Mouse (Mus musculus): Measurements from ENCODE around the gene Tpra1. TPM values are rescaled to one million over a fixed set of nuclear protein-coding genes. Genes with fewer than 3 reads are reported as not detected.

Tpra1 gene
- polyA plus RNA-seq, 1 experiment from 2014 or later: 57.2 TPM

DNA sequence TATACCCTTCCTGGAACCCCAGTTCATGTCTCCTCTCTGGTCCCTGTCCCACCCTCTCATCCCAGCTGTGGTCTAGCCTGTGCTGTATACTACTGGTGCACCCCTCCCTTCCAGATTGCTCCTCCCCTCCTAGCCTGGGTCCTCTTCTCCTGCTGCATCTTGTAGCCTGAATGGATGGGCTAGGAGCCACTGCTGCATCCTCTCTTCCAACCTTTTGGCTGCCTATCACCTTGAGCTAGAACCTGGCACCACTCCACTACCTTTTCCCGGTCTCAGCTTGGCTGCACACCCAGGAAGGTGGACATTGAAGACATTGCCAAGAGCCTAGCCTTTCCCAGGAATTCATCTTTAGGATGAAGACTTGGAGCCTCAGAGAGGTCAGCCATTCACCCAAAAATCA is 26.0 kb downstream of the Tpra1 start:
- Histone ChIP-seq H3K27ac (ENCODE audit: low read depth, low read length) (no peak overlapping the region), H3K4me1 (ENCODE audit: control insufficient read depth, insufficient read depth, low read length) (peaks cover 8% of the 10 kb centered on the region; the same call in 1 of the 2 replicates), H3K36me3 (ENCODE audit: control insufficient read depth, insufficient read depth, low read length) (no peaks in the 10 kb centered on the region), H3K4me2 (replicated peaks; ENCODE audit: low read depth, low read length) (no peak overlapping the region), H3K4me3 (ENCODE audit: low read length) (no peak overlapping the region), H3K9ac (ENCODE audit: low read depth, low read length) (no peak overlapping the region), H3K9me3 (ENCODE audit: control insufficient read depth, low read length) (no peaks in the 10 kb centered on the region), H3K27me3 (ENCODE audit: control insufficient read depth, insufficient read depth, low read length) (no peaks in the 10 kb centered on the region)
- 84% methylated on average over 1 of the region's 1 CpGs for WGBS
- ATAC-seq (ENCODE audit: low FRiP score, low TSS enrichment): no peak; the same call in 1 of the 2 replicates

DNA sequence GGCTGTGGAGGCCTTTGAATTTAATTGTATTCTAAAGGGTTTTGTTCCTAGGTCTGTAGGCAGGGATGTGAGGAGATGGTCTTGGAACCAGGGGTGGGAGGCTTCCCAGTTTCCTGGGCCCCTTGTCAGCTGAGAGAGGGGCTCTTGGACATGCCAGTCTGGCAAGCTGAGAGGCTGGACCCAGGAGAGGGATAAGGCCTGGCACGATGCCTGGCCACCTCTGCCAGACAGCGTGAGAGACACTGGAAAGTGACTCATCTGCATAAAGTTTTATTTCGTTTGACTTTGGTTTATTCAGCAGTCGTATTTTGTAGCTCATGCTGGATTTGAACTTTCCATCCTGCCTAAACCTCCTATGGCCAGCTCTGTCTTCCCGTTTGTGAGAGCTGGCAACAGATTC is 26.5 kb downstream of the Tpra1 start:
- 85% methylated on average over 5 of the region's 5 CpGs for WGBS
- Histone ChIP-seq H3K27ac (ENCODE audit: low read depth, low read length) (no peak overlapping the region), H3K4me2 (replicated peaks; ENCODE audit: low read depth, low read length) (no peak overlapping the region), H3K27me3 (ENCODE audit: control insufficient read depth, insufficient read depth, low read length) (no peaks in the 10 kb centered on the region), H3K9me3 (ENCODE audit: control insufficient read depth, low read length) (no peaks in the 10 kb centered on the region), H3K4me1 (ENCODE audit: control insufficient read depth, insufficient read depth, low read length) (peaks cover 8% of the 10 kb centered on the region; the same call in 1 of the 2 replicates), H3K9ac (ENCODE audit: low read depth, low read length) (no peak overlapping the region), H3K4me3 (ENCODE audit: low read length) (no peak overlapping the region), H3K36me3 (ENCODE audit: control insufficient read depth, insufficient read depth, low read length) (no peaks in the 10 kb centered on the region)
- no peak for ATAC-seq (ENCODE audit: low FRiP score, low TSS enrichment)

DNA sequence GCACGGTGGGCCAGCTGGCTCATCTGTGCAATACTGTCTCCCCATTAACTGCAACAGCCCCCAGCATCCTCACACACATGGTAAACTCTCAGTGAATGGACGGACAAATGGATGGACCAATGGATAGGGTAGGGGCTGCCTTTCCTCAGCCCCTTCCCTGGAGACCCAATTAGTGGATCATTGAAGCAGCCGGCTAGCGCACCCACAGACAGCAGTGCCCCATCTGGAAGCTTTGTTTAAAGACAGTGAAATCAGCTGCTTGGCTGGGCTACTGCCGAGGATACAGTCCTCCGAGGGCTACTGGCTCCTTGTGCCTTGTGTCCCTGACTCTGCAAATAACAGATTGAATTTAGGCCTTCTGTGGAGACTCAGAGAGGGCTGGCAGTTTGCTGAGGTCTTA is 27.4 kb downstream of the Tpra1 start:
- peaks cover 2% of the 10 kb centered on the region; the same call in 1 of the 2 replicates for H3K27me3 ChIP-seq (ENCODE audit: control insufficient read depth, insufficient read depth, low read length)
- no peak for ATAC-seq (ENCODE audit: low FRiP score, low TSS enrichment)
- H3K27ac ChIP-seq (ENCODE audit: low read depth, low read length): no peak overlapping the region
- WGBS: 70% methylated on average over 6 of the region's 6 CpGs
- H3K9me3 ChIP-seq (ENCODE audit: control insufficient read depth, low read length): no peaks in the 10 kb centered on the region
- H3K4me3 ChIP-seq (ENCODE audit: low read length): no peak overlapping the region
- H3K36me3 ChIP-seq (ENCODE audit: control insufficient read depth, insufficient read depth, low read length): no peaks in the 10 kb centered on the region
- peaks cover 14% of the 10 kb centered on the region for H3K4me1 ChIP-seq (ENCODE audit: control insufficient read depth, insufficient read depth, low read length)
- no peak overlapping the region for H3K4me2 ChIP-seq (replicated peaks; ENCODE audit: low read depth, low read length)
- no peak overlapping the region; the same call in 1 of the 2 replicates for H3K9ac ChIP-seq (ENCODE audit: low read depth, low read length)

DNA sequence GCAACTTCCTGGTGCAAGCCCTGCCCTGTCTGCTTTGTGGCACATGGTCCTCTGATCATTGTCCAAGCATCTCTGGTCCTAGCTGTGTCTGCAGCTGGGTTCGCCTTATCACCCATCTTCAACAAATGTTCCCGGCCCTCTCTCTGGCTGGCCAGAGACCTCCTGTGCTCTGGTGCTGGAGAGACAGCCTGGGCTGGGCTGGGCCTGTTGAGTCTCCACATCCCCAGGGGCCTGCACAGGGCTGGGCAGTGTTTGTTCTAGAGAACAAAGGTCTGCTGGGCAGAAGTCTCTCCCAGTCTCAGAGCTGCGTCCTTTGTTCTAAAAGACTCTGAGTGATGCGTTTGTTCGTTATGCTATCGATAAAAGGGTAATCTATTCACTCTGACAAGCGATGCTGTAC is 28.0 kb downstream of the Tpra1 start:
- Histone ChIP-seq H3K9ac (ENCODE audit: low read depth, low read length) (no peak overlapping the region), H3K27ac (ENCODE audit: low read depth, low read length) (no peak overlapping the region), H3K4me3 (ENCODE audit: low read length) (no peak overlapping the region), H3K4me1 (ENCODE audit: control insufficient read depth, insufficient read depth, low read length) (peaks cover 18% of the 10 kb centered on the region), H3K9me3 (ENCODE audit: control insufficient read depth, low read length) (no peaks in the 10 kb centered on the region), H3K4me2 (replicated peaks; ENCODE audit: low read depth, low read length) (no peak overlapping the region), H3K27me3 (ENCODE audit: control insufficient read depth, insufficient read depth, low read length) (peaks cover 3% of the 10 kb centered on the region; the same call in 1 of the 2 replicates), H3K36me3 (ENCODE audit: control insufficient read depth, insufficient read depth, low read length) (no peaks in the 10 kb centered on the region)
- ATAC-seq (ENCODE audit: low FRiP score, low TSS enrichment): no peak
- 76% methylated on average over 7 of the region's 7 CpGs for WGBS

DNA sequence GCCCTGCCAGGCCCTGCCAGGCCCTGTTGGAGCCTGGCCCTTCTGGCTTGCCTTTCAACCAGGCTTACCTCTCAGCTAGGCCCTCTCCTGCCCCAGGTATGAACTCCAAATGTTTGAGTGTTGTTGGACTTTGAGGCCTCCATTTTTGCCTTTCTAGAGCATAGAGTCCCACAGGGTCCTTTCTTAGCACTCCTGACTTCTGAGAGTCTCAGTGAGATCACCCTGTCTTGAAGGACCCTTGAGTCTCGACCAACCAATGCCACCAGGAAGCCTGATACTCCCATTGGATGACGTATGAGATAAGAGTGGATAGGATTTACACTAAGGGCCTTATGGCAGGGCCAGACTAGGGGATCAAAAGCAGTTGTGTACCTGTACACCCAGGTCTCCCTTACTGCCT is 29.4 kb downstream of the Tpra1 start:
- Histone ChIP-seq H3K27ac (ENCODE audit: low read depth, low read length) (no peak overlapping the region), H3K9ac (ENCODE audit: low read depth, low read length) (no peak overlapping the region), H3K27me3 (ENCODE audit: control insufficient read depth, insufficient read depth, low read length) (peaks cover 3% of the 10 kb centered on the region; the same call in 1 of the 2 replicates), H3K4me3 (ENCODE audit: low read length) (no peak overlapping the region), H3K9me3 (ENCODE audit: control insufficient read depth, low read length) (no peaks in the 10 kb centered on the region), H3K4me1 (ENCODE audit: control insufficient read depth, insufficient read depth, low read length) (peaks cover 10% of the 10 kb centered on the region), H3K36me3 (ENCODE audit: control insufficient read depth, insufficient read depth, low read length) (no peaks in the 10 kb centered on the region), H3K4me2 (replicated peaks; ENCODE audit: low read depth, low read length) (no peak overlapping the region)
- WGBS: 71% methylated on average over 2 of the region's 2 CpGs
- ATAC-seq (ENCODE audit: low FRiP score, low TSS enrichment): no peak

DNA sequence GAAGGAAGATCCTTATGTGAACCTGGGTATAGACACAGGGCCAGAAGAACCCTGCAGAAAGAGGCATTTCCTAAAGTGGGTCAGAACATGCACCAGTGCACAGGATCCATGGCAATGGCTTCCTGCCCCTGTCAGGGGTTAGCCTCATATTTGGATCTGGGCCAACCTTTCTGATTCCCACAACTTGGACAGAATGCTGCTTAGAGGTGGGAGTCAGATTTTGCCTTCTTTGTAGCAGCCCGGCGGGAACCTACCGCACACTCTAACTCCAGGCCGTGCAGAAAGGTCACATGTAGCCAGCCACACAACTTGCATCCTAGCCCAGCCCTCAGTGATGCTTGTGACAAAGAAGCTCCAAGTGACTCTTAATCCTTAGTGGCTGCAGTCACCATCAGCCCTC is 32.1 kb downstream of the Tpra1 start:
- H3K27ac ChIP-seq (ENCODE audit: low read depth, low read length): no peak overlapping the region
- no peaks in the 10 kb centered on the region for H3K9me3 ChIP-seq (ENCODE audit: control insufficient read depth, low read length)
- H3K4me3 ChIP-seq (ENCODE audit: low read length): no peak overlapping the region
- H3K27me3 ChIP-seq (ENCODE audit: control insufficient read depth, insufficient read depth, low read length): peaks cover 3% of the 10 kb centered on the region; the same call in 1 of the 2 replicates
- H3K36me3 ChIP-seq (ENCODE audit: control insufficient read depth, insufficient read depth, low read length): no peaks in the 10 kb centered on the region
- no peak for ATAC-seq (ENCODE audit: low FRiP score, low TSS enrichment)
- H3K4me2 ChIP-seq (replicated peaks; ENCODE audit: low read depth, low read length): no peak overlapping the region
- 55% methylated on average over 4 of the region's 4 CpGs for WGBS
- peaks cover 10% of the 10 kb centered on the region; the same call in 1 of the 2 replicates for H3K4me1 ChIP-seq (ENCODE audit: control insufficient read depth, insufficient read depth, low read length)
- no peak overlapping the region for H3K9ac ChIP-seq (ENCODE audit: low read depth, low read length)

DNA sequence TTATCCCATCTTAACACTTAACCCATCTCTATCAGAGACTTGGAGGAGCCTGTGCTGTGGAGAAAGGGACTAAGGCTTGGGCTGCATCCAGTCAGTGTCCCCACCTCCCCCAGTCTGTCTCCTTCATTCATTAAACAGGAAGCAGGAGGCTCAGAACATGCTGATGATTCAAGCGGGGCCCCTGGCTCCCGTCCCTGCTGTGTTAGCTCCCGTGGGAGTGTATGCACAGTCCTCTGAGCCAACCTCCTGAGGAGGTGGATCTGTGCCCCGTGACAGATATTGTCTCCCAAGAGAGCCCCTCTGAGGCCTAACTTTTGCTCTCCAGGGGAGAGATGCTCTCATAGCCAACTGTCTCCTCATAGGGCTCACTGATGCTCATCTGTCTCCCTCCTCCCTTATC is 32.8 kb downstream of the Tpra1 start:
- H3K4me2 ChIP-seq (replicated peaks; ENCODE audit: low read depth, low read length): no peak overlapping the region
- 31% methylated on average over 4 of the region's 4 CpGs for WGBS
- no peaks in the 10 kb centered on the region for H3K9me3 ChIP-seq (ENCODE audit: control insufficient read depth, low read length)
- peaks cover 10% of the 10 kb centered on the region; the same call in 1 of the 2 replicates for H3K4me1 ChIP-seq (ENCODE audit: control insufficient read depth, insufficient read depth, low read length)
- H3K36me3 ChIP-seq (ENCODE audit: control insufficient read depth, insufficient read depth, low read length): no peaks in the 10 kb centered on the region
- no peak overlapping the region for H3K4me3 ChIP-seq (ENCODE audit: low read length)
- ATAC-seq (ENCODE audit: low FRiP score, low TSS enrichment): no peak
- peaks cover 3% of the 10 kb centered on the region; the same call in 1 of the 2 replicates for H3K27me3 ChIP-seq (ENCODE audit: control insufficient read depth, insufficient read depth, low read length)
- no peak overlapping the region for H3K27ac ChIP-seq (ENCODE audit: low read depth, low read length)
- no peak overlapping the region for H3K9ac ChIP-seq (ENCODE audit: low read depth, low read length)

DNA sequence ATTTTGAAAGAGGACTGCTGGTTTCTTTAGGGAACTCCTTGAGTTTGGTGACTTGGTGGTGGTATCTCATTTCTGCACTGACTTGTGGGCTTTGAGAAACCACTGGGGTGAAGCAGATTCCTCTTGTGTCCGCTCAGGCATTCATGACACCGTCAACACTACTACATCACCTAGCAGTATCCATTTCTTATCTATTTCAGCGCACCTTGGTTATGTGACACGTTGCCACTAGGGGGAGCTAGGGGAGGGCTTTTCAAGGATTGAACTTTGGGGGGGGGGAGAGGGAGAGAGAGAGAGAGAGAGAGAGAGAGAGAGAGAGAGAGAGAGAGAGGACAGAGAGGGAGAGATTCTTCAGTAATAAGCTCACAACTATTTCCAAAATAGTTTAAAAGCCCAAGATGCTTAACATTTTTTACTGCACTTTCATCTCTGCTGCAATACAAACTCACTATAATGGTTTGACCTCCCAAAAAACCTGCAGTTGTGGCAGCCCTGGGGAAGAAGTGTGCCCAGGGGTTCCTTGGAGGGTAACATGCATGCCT is 33.8 kb downstream of the Tpra1 start:
- no peak for ATAC-seq (ENCODE audit: low FRiP score, low TSS enrichment)
- Histone ChIP-seq H3K9ac (ENCODE audit: low read depth, low read length) (no peak overlapping the region), H3K9me3 (ENCODE audit: control insufficient read depth, low read length) (no peaks in the 10 kb centered on the region), H3K36me3 (ENCODE audit: control insufficient read depth, insufficient read depth, low read length) (no peaks in the 10 kb centered on the region), H3K4me3 (ENCODE audit: low read length) (no peak overlapping the region), H3K4me2 (replicated peaks; ENCODE audit: low read depth, low read length) (no peak overlapping the region), H3K27ac (ENCODE audit: low read depth, low read length) (no peak overlapping the region), H3K27me3 (ENCODE audit: control insufficient read depth, insufficient read depth, low read length) (peaks cover 3% of the 10 kb centered on the region; the same call in 1 of the 2 replicates), H3K4me1 (ENCODE audit: control insufficient read depth, insufficient read depth, low read length) (peaks cover 10% of the 10 kb centered on the region; the same call in 1 of the 2 replicates)
- 4% methylated on average over 4 of the region's 4 CpGs for WGBS

DNA sequence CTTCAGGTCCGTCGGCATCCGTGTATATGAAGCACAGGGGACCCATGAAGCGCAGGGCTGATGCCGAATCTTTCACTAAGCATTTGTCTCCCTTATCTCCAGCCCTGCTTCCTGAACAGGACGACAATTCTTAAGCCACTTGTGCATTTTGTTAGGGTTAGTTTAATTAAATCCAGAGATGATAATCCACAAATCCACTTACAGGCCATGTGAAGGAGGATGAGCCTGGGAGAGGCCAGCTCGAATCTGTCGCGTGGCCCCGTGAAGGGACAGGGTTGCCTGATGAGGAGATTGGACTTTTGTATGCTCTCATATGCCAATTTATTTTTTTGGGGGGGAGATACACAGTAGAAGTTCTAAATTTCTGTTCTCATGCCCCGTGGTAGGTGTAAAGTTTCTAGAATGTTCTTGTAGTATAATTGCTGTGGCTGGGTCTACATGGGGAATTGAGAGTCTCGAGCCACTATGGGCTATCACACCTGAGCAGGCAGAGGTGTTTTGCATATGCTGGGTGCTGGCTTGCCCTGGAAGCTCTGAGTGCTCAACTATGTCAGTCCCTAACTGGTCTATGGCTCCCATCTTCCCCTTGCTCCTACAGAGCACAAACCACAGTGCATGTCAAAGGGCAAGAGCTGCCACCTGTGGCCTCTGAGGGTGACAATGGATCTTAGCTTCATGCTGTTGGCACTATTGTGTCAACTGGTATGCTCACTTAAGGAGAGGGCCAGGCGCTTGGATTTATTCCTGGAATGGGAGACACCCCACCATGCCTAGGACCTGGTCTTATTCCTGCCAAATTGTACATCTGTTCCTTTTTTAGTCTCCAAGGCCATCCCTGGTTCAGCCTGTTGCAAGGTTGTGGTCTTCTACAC is 34.5 kb downstream of the Tpra1 start:
- Histone ChIP-seq H3K36me3 (ENCODE audit: control insufficient read depth, insufficient read depth, low read length) (no peaks in the 10 kb centered on the region), H3K9me3 (ENCODE audit: control insufficient read depth, low read length) (no peaks in the 10 kb centered on the region), H3K4me3 (ENCODE audit: low read length) (no peak overlapping the region), H3K9ac (ENCODE audit: low read depth, low read length) (no peak overlapping the region), H3K4me2 (replicated peaks; ENCODE audit: low read depth, low read length) (no peak overlapping the region), H3K4me1 (ENCODE audit: control insufficient read depth, insufficient read depth, low read length) (peaks cover 10% of the 10 kb centered on the region; the same call in 1 of the 2 replicates), H3K27ac (ENCODE audit: low read depth, low read length) (no peak overlapping the region), H3K27me3 (ENCODE audit: control insufficient read depth, insufficient read depth, low read length) (peaks cover 3% of the 10 kb centered on the region; the same call in 1 of the 2 replicates)
- 79% methylated on average over 13 of the region's 13 CpGs for WGBS
- ATAC-seq (ENCODE audit: low FRiP score, low TSS enrichment): no peak
